Mouse (Mus musculus) MN1 (cell line): ENCODE measurements around the gene Olfr906.

ENCODE experiments used
- DNase-seq: peaks from one replicate; pipeline ENCODE4 v3.0.0-alpha.2; 2016; ENCODE audit warnings: low spot score

Gene Olfr906

DNA sequence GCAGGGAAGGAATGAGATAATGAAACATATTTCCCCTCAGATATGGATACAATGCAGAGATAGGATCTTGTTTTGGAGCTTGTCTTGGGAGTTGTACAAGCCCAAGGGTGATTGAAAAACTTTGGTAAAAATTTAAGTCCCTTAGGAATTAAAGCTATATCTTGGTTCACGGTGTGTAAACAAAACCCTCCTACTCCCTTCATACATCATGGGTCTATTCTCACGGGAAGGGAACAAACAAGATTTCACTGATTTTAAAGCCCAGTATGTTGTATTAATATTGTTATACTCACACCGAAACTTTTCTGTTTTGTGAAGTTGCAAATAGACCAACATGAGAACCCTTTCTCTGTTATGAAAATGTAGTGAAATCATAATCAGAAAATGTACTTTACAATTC, at the start of gene Olfr906:
Gene Olfr906, plus strand, starts transcription at position 301 of the 400 bp plus-strand sequence.
- no peak for DNase-seq

DNA sequence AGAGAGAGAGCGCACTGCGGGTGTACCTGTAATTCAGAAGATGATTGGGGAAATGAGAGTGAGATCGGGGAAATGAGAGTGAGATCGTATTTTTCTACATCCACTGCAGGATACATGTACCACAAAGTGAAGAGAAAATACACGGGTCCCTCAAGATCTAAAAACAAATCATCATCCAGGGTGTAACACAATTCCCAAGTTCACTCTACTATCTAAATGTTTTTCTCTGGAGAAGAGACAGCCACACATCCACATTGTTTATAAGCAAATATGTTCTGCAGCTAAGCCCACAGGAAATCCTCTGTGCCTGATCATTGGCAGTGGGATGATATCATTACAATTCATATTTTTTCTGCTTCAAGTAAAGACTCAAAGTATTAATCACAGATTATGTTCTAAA, 39.5 kb upstream of the Olfr906 start, which contains the start of gene Olfr902:
Gene Olfr902, plus strand, starts transcription at position 301 of the 400 bp plus-strand sequence.
- DNase-seq, result no peak

DNA sequence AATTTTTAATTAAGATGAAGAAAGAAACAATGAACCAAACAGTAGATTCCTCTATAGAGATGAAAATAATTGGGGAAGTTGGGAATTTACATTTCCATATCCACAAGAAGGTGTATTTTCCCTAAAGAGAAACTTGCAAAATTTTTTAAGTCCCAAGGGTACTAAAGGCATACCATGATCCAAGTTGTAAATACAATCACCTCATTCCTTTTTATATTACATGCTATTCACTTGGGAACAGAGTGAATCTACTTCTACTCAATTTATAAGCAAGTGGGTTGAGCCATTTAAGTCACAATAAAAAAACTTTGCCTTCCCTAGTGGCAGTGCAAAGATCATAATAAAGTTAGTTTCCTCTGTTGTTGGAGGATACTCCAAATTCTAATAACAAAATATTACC, 24.0 kb upstream of the Olfr906 start, which contains the start of gene Olfr904:
Gene Olfr904, plus strand, starts transcription at position 301 of the 400 bp plus-strand sequence.
- no peak for DNase-seq

DNA sequence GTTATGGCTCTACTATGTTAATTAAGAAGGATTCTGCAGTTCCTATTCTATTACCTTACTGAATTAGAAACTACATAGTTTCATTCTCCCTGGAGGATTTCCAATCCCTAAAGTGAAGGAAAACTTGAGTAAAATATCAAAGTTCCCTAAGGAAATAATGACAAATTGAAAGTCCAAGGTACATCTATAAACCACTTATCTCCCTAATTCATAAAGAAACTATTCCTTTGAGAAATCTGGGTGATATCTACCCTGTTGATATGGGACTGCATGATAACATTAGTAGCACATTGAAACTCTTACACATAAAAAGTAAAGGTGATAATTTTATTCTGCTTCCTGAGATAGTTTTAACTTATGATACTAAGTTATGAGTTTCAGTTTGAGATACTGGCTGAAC, 16.1 kb upstream of the Olfr906 start, which contains the start of gene Olfr905:
Gene Olfr905, plus strand, starts transcription at position 301 of the 400 bp plus-strand sequence.
- no peak for DNase-seq

DNA sequence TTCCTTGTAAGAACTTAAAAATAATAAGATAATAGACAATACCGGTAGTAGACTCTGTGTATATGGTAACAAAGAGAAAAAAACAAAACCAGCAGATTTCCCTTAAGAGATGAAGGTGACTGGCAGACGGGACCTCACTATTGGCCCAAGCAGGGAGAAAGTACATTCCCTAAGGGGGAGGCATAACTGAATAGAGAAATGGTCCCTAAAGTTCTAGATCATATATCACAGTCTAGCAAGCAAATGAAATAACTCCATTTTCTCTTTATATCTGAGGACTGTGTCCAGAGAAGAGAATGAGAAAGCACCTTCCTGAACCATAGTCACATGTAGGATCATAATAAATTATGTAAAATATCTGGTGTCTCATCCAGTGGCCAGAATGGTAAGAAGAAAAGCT, 8.6 kb downstream of the Olfr906 start, which contains the start of gene Olfr907:
Gene Olfr907, plus strand, starts transcription at position 301 of the 400 bp plus-strand sequence.
- DNase-seq, result no peak

DNA sequence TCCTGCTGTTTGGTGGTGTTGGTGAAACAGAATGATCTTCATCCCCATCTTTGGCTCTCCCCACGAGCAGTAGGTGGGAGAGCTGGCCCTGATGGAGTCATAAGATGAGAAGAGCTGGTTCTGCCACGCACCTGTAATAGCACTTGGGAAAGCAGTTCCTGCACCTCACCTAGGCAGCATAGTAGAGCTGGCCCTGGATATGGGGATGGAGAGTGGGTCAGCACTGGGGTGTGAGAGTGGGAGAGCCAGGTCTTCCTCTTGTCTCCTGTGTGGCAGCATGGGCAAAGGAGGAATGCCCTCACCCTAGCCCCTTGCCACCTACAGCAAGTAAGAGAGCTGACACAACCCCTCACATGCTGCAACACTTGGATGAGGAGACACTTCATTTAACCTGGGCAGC, 25.5 kb downstream of the Olfr906 start:
- DNase-seq, result no peak

DNA sequence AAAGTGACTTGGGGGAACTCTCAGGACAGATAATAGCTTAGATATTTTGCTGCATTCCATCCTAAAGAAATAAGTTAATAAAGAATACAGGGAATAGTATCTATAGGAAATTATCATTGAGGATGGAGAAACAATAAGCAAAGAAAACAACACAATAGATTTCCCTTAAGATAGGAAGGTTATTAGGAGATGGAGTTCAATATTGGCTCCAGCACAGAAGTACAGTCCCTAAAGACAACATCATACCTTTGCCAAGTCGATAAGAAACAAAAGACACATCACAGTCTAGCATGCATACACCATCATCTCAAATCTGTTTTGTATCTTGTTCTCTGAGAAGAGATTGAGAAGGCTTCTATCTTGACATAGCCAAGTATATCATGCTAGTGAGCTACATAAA, 34.4 kb downstream of the Olfr906 start, which contains the start of gene Olfr911-ps1:
Gene Olfr911-ps1, plus strand, starts transcription at position 301 of the 400 bp plus-strand sequence.
- no peak for DNase-seq

DNA sequence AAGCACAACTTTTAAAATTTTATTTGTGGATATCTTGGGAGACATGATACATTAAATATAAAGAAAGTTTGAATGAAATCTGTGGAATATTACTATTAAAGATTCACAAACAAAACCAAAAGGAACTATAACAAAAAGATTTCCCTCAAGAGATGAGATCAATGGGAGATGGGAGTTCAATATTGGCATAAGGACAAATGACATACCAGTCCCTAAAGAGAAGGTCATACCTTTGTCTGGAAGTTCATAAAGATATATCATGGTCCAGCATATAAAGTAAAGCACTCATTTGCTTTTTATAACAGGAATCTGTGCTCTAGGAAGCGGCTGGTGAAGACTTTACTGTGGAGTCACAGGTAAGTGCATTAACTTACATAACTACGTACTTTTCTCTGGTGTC, 50.7 kb downstream of the Olfr906 start, which contains the start of gene Olfr910:
Gene Olfr910, plus strand, starts transcription at position 301 of the 400 bp plus-strand sequence.
- no peak for DNase-seq
